Mouse (Mus musculus) kidney, embryonic 16.5 days (tissue): ENCODE results near the gene Bpgm. TPM values are rescaled to one million over a fixed set of nuclear protein-coding genes. Genes with fewer than 3 reads are reported as not detected.

ENCODE experiments used
- ATAC-seq: fragments of 200-750 bp; cut with Nextera tagmentation; 2 replicates; pipeline ENCODE4 v1.8.0; 2017; ENCODE audit warnings: moderate TSS enrichment; ENCODE audit not compliant: low FRiP score, low TSS enrichment
- H3K27ac ChIP-seq: fragments of 300-500 bp; sonication (generic); 2 replicates; pipeline ENCODE4 v1.5.1; 2014; ENCODE audit warnings: low read length
- H3K27me3 ChIP-seq: fragments of 300-500 bp; sonication (generic); 2 replicates; pipeline ENCODE4 v1.6.1; 2014; ENCODE audit warnings: low read length, control low read depth, mixed read lengths; ENCODE audit not compliant: insufficient read depth
- H3K36me3 ChIP-seq: fragments of 300-500 bp; sonication (generic); 2 replicates; pipeline ENCODE4 v1.6.1; 2014; ENCODE audit warnings: low read length, control low read depth, mixed read lengths; ENCODE audit not compliant: insufficient read depth
- H3K4me1 ChIP-seq: fragments of 300-500 bp; sonication (generic); 2 replicates; pipeline ENCODE4 v1.6.1; 2014; ENCODE audit warnings: low read length, control low read depth, mixed read lengths; ENCODE audit not compliant: insufficient read depth
- H3K4me2 ChIP-seq: fragments of 300-500 bp; sonication (generic); replicated peaks from 2 replicates; pipeline ENCODE4 v1.6.1; 2014; ENCODE audit warnings: low read depth, low read length
- H3K4me3 ChIP-seq: fragments of 300-500 bp; sonication (generic); 2 replicates; pipeline ENCODE4 v1.5.1; 2014; ENCODE audit warnings: mild to moderate bottlenecking, low read length
- H3K9ac ChIP-seq: fragments of 300-500 bp; sonication (generic); replicated peaks from 2 replicates; pipeline ENCODE4 v1.6.1; 2014; ENCODE audit warnings: low read length
- H3K9me3 ChIP-seq: fragments of 300-500 bp; sonication (generic); 2 replicates; pipeline ENCODE4 v1.6.1; 2016; ENCODE audit warnings: low read length, control low read depth
- WGBS: fragments of 180-500 bp; shearing (Covaris S2); extraction: QIAGEN DNeasy Blood & Tissue Kit; methylation state at CpG from one replicate; pipeline ENCODE4 v1.1.7; 2014; 5-methylcytosine and 5-hydroxymethylcytosine counted together
- polyA plus RNA-seq: library from polyadenylated mRNA; unstranded; fragments of >200 nt; fragmentation: Nextera tagmentation; extraction: Ambion mirVana; gene quantifications from 2 replicates; pipeline ENCODE4 v1.2.1, GENCODE M21; 2015

Gene Bpgm
- polyA plus RNA-seq, 1 experiment from 2014 or later = 58.4 TPM

DNA sequence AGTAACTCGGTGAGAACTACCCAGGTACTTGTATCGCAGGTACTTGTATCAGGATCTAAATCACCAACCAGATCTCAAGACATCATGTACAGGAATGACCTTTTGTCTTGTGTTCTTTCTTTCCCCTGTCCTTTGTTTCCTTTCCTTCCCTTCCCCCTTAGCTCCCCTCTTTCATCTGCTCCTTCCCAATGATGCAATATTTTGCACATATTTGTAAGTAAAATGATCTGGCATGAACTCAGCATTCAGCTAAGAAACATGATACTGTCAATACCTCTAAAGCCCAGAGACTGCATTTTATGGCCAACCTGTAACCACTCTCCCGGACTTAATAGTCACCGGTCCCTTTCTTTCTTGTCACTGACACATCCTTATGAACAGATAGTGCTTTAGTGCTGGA, 12.4 kb upstream of the Bpgm start:
- Histone ChIP-seq H3K9ac (no peak overlapping the region), H3K4me1 (no peaks in the 10 kb centered on the region), H3K9me3 (no peaks in the 10 kb centered on the region), H3K27me3 (no peaks in the 10 kb centered on the region), H3K36me3 (no peaks in the 10 kb centered on the region), H3K4me3 (no peak overlapping the region), H3K27ac (no peak overlapping the region), H3K4me2 (no peak overlapping the region)
- WGBS = 79% methylated on average over 4 of the region's 4 CpGs
- no peak for ATAC-seq

DNA sequence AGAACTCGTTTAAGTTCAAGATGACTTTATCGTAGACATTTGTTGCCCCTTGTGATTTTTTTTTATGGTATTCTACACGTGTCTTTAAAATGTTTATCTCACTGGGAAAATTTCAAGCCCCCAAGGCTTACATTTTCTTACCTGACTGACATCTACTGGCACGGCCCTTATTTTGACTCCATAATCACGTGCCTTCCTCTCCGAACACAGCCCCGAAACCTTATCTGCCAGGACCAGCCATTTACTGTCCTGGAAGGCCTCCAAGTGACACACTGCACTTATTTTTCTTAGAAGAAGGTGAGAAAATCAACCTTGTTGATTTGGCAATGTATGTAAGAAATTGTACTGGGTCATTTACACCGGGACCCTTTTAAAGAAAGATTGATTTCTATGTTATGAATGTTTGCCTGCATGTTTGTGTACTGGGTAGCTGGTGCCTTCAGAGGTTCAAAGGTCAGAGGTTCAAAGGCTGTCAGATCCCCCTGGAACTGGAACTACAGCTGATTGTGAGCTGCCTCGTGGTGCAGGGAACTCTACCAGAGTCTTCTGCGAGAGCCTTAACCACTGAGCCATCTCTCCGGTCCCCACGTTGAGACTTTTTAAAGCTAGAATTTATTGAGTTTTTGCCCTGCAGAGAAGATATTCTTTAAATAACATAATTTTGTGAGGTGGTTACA, 4.4 kb upstream of the Bpgm start:
- H3K36me3 ChIP-seq = no peaks in the 10 kb centered on the region
- no peak overlapping the region for H3K27ac ChIP-seq
- H3K4me2 ChIP-seq = no peak overlapping the region
- 59% methylated on average over 12 of the region's 12 CpGs for WGBS
- H3K9ac ChIP-seq = no peak overlapping the region
- ATAC-seq = no peak
- H3K9me3 ChIP-seq = no peaks in the 10 kb centered on the region
- H3K4me3 ChIP-seq = no peak overlapping the region
- H3K27me3 ChIP-seq = no peaks in the 10 kb centered on the region
- H3K4me1 ChIP-seq = peaks cover 8% of the 10 kb centered on the region

DNA sequence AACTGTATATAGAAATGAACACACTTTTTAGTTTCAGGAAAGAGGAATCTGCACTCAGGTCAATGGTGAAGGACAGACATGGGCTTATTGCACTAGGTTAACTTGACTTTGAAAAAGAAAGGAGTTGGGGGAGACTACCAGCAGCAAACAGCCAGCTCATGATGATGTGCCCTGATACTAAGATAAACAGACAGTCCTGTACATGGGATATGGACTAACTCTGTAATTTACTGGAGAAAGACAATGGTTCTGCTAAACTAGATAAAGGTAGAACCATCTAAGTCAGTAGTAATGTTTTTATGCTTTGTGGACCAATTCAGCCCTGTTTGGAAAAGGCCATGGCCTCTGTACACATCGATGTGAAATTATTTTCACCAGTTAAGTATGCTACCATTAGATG, 2.7 kb upstream of the Bpgm start:
- H3K4me2 ChIP-seq = no peak overlapping the region
- H3K27me3 ChIP-seq = no peaks in the 10 kb centered on the region
- peaks cover 17% of the 10 kb centered on the region for H3K4me1 ChIP-seq
- H3K9ac ChIP-seq = no peak overlapping the region
- WGBS = 91% methylated on average over 1 of the region's 1 CpGs
- no peaks in the 10 kb centered on the region for H3K9me3 ChIP-seq
- H3K36me3 ChIP-seq = no peaks in the 10 kb centered on the region
- H3K4me3 ChIP-seq = no peak overlapping the region
- H3K27ac ChIP-seq = no peak overlapping the region
- ATAC-seq = no peak

DNA sequence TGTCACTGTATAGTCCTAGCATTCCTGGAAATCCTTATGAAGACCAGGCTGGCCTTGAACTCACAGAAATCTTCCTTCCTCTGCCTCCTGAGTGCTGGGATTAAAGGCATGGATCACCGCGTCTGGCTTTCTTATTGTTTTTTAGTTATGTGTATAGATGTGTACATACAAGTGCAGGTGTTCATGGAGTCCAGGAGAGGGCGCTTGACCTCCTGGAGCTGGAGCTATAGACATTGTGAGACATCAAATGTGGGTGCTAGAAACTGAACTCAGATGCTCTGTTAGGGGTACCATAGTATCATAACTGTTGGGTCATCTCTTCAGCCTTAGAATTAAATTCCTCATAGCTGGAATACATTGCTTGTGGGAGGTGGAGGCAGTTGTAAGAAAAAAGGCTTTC, 2.0 kb upstream of the Bpgm start:
- 71% methylated on average over 3 of the region's 3 CpGs for WGBS
- H3K9me3 ChIP-seq = no peaks in the 10 kb centered on the region
- no peaks in the 10 kb centered on the region for H3K27me3 ChIP-seq
- H3K9ac ChIP-seq = no peak overlapping the region
- no peak for ATAC-seq
- no peak overlapping the region for H3K4me3 ChIP-seq
- peaks cover 24% of the 10 kb centered on the region for H3K4me1 ChIP-seq
- H3K27ac ChIP-seq = no peak overlapping the region
- H3K4me2 ChIP-seq = no peak overlapping the region
- H3K36me3 ChIP-seq = no peaks in the 10 kb centered on the region

DNA sequence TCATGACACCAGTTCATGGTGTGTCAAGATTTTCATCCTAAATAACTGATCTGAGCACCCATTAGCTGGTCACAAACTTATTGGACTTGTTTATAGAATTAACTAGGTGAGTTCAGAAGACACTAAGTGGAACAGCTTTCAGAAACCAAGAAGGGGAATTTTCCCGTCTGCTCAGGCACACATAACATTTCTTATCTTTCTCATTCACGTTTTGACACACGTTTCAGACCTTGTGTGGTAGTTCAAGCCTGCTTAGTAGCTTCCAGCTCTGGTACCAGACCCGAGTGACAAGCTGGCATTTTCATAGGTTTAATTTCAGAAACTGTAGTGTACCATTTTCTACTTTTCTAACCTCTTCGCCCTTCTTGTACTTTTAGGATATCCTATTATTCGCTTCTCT, 616 bp upstream of the Bpgm start:
- no peak for ATAC-seq
- Histone ChIP-seq H3K4me3 (peak overlapping the region; percentile 86), H3K9me3 (no peaks in the 10 kb centered on the region), H3K4me1 (peaks cover 36% of the 10 kb centered on the region), H3K27ac (no peak overlapping the region; the same call in 1 of the 2 replicates), H3K9ac (peak overlapping the region; percentile 75), H3K4me2 (peak overlapping the region; percentile 63), H3K36me3 (no peaks in the 10 kb centered on the region), H3K27me3 (no peaks in the 10 kb centered on the region)
- 27% methylated on average over 6 of the region's 6 CpGs for WGBS

DNA sequence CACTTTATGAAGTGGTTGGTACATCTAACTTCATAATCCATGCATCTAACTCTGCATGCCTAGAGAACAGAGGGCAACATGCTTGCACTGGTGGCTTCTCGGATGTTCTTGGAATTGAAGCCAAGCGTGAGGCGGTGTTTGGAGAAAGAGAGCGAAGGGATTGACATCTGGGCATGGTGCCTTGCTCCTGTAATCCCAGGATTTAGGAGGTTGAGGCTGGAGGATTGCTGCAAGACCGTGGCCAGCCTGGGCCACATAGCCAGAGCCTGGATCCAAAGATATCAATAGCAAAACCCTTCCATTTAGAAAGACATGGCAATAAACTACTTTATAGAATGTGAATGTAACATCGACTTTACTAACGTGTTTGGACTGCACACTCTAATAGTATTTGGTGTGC, 2.0 kb downstream of the Bpgm start:
- Histone ChIP-seq H3K9ac (0 out of 2 replicates have a peak overlapping the region, but pooled peaks have one; percentile 16), H3K27me3 (no peaks in the 10 kb centered on the region), H3K9me3 (no peaks in the 10 kb centered on the region; the same call in 1 of the 2 replicates), H3K4me2 (no peak overlapping the region), H3K4me1 (peaks cover 41% of the 10 kb centered on the region), H3K36me3 (no peaks in the 10 kb centered on the region), H3K4me3 (no peak overlapping the region), H3K27ac (peak overlapping the region; percentile 74; the same call in 1 of the 2 replicates)
- no peak for ATAC-seq
- WGBS = 78% methylated on average over 7 of the region's 7 CpGs

DNA sequence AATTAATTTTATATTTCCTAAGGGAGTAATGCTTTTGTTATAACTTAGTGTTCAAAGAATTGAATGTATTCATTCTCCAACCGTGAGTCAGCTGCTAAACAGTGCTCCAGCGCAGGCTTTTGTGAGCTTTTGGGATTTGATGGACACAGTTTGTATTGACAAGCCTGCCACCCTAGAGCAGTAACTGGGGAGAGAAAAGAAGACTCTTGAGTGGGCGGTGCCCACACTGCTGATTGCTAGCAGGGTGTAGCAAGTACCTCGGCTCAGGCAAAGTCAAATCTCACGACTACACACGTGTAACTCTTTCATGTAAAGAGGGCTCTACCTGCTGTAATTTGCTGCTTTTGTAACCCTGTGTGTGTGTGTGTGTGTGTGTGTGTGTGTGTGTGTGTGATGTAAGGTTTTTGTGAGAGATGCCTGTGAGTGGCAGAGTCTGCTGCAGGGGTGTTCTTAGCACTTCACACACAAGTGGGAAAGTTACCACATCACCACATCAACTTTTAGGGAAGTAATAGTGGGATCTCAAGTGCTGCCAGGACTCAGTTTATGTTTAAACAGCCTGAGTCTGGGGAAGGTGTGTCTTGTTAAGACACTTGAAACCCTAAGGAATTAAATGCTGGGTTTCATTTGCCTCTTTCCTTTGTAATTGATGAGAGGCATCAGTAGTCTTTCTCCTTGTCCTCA, 2.8 kb downstream of the Bpgm start:
- Histone ChIP-seq H3K4me2 (peak overlapping the region; percentile 35), H3K4me1 (peaks cover 41% of the 10 kb centered on the region), H3K27me3 (no peaks in the 10 kb centered on the region), H3K27ac (peak overlapping the region; percentile 74; the same call in 1 of the 2 replicates), H3K9me3 (peaks cover 2% of the 10 kb centered on the region; the same call in 1 of the 2 replicates), H3K36me3 (no peaks in the 10 kb centered on the region), H3K4me3 (no peak overlapping the region), H3K9ac (0 out of 2 replicates have a peak overlapping the region, but pooled peaks have one; percentile 4)
- WGBS = 20% methylated on average over 6 of the region's 6 CpGs
- no peak for ATAC-seq

DNA sequence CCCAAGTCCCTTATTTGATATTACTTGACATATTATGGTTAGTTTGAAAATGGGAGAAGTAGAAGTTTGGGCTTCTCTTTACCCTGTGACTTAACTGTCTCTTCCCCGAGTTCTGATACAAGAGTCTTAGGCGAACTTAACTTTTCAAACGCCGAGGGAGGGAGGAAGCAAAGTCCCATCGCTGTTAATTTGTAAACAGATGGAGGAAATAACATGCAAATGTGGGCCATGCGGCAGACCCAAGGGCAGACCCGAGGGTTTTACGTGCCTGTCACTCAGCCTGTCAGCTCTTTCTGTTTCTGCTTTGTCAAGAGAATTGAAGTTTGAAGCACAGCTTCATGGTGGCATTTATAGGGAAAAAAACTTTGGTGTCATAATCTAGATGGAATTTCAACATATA, 3.5 kb downstream of the Bpgm start:
- peaks cover 41% of the 10 kb centered on the region for H3K4me1 ChIP-seq
- H3K4me2 ChIP-seq = peak overlapping the region; percentile 35
- H3K9me3 ChIP-seq = peaks cover 2% of the 10 kb centered on the region; the same call in 1 of the 2 replicates
- no peaks in the 10 kb centered on the region for H3K36me3 ChIP-seq
- no peak for ATAC-seq
- H3K27me3 ChIP-seq = no peaks in the 10 kb centered on the region
- 13% methylated on average over 8 of the region's 8 CpGs for WGBS
- H3K9ac ChIP-seq = 0 out of 2 replicates have a peak overlapping the region, but pooled peaks have one; percentile 22
- peak overlapping the region; percentile 74; the same call in 1 of the 2 replicates for H3K27ac ChIP-seq
- H3K4me3 ChIP-seq = 0 out of 2 replicates have a peak overlapping the region, but pooled peaks have one; percentile 8

DNA sequence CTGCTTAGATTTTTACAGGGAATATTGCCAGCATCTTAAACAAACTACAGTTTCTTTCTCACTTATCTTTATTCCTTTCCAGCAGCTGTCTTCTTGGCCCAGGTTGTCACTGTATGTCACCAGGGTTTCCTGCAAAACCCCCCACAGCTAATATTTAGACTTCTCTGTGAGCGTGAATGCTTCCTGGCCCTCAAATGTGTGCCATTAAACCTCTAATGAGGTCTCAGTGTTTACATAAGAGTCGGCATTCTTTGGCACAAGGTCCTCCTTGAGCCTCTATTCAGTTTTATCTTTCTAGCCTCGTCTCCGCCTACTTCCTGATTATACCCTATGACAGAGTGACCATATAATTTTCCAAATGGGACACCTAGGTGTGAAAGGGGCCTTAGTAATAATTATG, 4.7 kb downstream of the Bpgm start:
- Histone ChIP-seq H3K9ac (no peak overlapping the region), H3K4me2 (no peak overlapping the region), H3K4me3 (no peak overlapping the region), H3K27me3 (no peaks in the 10 kb centered on the region), H3K9me3 (peaks cover 2% of the 10 kb centered on the region; the same call in 1 of the 2 replicates), H3K27ac (no peak overlapping the region), H3K36me3 (no peaks in the 10 kb centered on the region), H3K4me1 (peaks cover 34% of the 10 kb centered on the region)
- ATAC-seq = no peak
- WGBS = 31% methylated on average over 4 of the region's 4 CpGs

DNA sequence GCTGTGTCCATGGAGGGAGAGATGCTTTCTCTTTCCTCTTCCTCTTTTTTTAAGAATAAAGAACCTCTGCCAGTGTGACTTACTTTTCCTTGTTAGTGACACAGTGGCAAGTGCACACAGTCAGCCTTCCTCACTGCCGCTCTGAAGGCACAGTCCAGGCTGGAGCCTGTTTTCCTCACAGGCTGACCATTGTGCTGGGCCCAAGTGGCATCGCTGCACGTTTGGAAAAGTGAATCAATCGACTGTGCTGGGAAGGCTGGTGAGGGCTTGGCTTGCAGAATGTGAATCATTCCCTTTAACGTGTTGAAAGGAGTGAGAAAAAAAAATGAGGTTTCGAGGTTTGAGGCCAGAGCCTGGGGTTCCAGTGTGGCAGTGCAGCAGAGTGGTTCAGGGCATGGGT, 5.3 kb downstream of the Bpgm start:
- H3K4me3 ChIP-seq = no peak overlapping the region
- 75% methylated on average over 6 of the region's 6 CpGs for WGBS
- no peak for ATAC-seq
- no peak overlapping the region for H3K9ac ChIP-seq
- peaks cover 34% of the 10 kb centered on the region for H3K4me1 ChIP-seq
- no peaks in the 10 kb centered on the region for H3K36me3 ChIP-seq
- H3K27ac ChIP-seq = no peak overlapping the region
- no peaks in the 10 kb centered on the region for H3K27me3 ChIP-seq
- H3K9me3 ChIP-seq = peaks cover 2% of the 10 kb centered on the region; the same call in 1 of the 2 replicates
- H3K4me2 ChIP-seq = no peak overlapping the region
